Mouse (Mus musculus): ENCODE data around the gene Ppp1r11.

- TF ChIP-seq CTCF (IDR thresholded peaks at IDR 0.05; ENCODE audit: extremely low read depth, insufficient read depth, low read length) (no peak), POLR2A (IDR thresholded peaks at IDR 0.05; ENCODE audit: extremely low read depth, insufficient read depth, low read length) (no peak; the same call in 1 of the 2 replicates)
These were observed 9.2 kb downstream of the Ppp1r11 start for GRCm38 (mm10) chr17:36942391-36942790.

Measured in cortical plate, adult 2 months (tissue).